ENCODE assay signal across 16 mouse cellular contexts in genomic region chr10:67771796-67772195, GRCm38 (mm10).
"Had no signal": no experiment of that assay in that cellular context is flagged by ENCODE, and none has a peak within 500 bp of the region (broad histone marks: within the 10 kb centered on the region; RNA-seq: fewer than 3 reads in every experiment).

No protein-coding gene starts in this region.

- ATAC-seq: lung, postnatal 0 days; midbrain, embryonic 13.5 days; midbrain, embryonic 15.5 days had no signal

- DNase-seq: lung, postnatal 14 days; lung, postnatal 36 days; right cerebral cortex, postnatal 14 days; thymus, adult 2 months; thymus, postnatal 25 days; thymus, postnatal 4 days had no signal

- H3K4me3 ChIP-seq: lung, embryonic 15.5 days; megakaryocyte, embryonic 14.5 days; midbrain, embryonic 13.5 days; midbrain, embryonic 15.5 days; neural tube, embryonic 12.5 days; stomach, embryonic 15.5 days had no signal

- H3K36me3 ChIP-seq: lung, embryonic 15.5 days; midbrain, embryonic 13.5 days; midbrain, embryonic 15.5 days; neural tube, embryonic 12.5 days; stomach, embryonic 15.5 days had no signal

- H3K4me1 ChIP-seq: lung, embryonic 15.5 days; megakaryocyte, embryonic 14.5 days; midbrain, embryonic 13.5 days; midbrain, embryonic 15.5 days; neural tube, embryonic 12.5 days; stomach, embryonic 15.5 days had no signal

- H3K27ac ChIP-seq: lung, embryonic 15.5 days; macrophage; midbrain, embryonic 13.5 days; midbrain, embryonic 15.5 days; neural tube, embryonic 12.5 days; stomach, embryonic 15.5 days; stomach, postnatal 0 days had no signal

- H3K9ac ChIP-seq: lung, embryonic 15.5 days; midbrain, embryonic 13.5 days; midbrain, embryonic 15.5 days; neural tube, embryonic 12.5 days; stomach, embryonic 15.5 days had no signal

- H3K27me3 ChIP-seq: lung, embryonic 15.5 days; megakaryocyte, embryonic 14.5 days; midbrain, embryonic 13.5 days; midbrain, embryonic 15.5 days; neural tube, embryonic 12.5 days; stomach, embryonic 15.5 days had no signal

- H3K9me3 ChIP-seq: lung, embryonic 15.5 days; megakaryocyte, embryonic 14.5 days; midbrain, embryonic 13.5 days; midbrain, embryonic 15.5 days; neural tube, embryonic 12.5 days; stomach, embryonic 15.5 days had no signal

- H3K4me2 ChIP-seq: lung, embryonic 15.5 days; midbrain, embryonic 11.5 days; midbrain, embryonic 13.5 days; midbrain, embryonic 15.5 days; neural tube, embryonic 12.5 days; stomach, embryonic 15.5 days had no signal
